Mouse (Mus musculus) bone marrow macrophage, adult 2 months (primary cell): ENCODE data around the gene Nr2e3. TPM values are rescaled to one million over a fixed set of nuclear protein-coding genes. Genes with fewer than 3 reads are reported as not detected.
A peak's percentile ranks its signal among the peaks of the same experiment; 100 is the strongest.
"Not testable (repeated sequence)": the region's sequence is repeated elsewhere in the genome, so short reads cannot be mapped to it uniquely, and the experiment has no call there.

Experiments used
- H3K27ac ChIP-seq: 2 replicates; pipeline ENCODE4 v1.5.1; 2012; ENCODE audit warnings: low read depth, low read length; ENCODE audit not compliant: insufficient read depth
- H3K4me1 ChIP-seq: 2 replicates; pipeline ENCODE4 v1.6.1; 2012; ENCODE audit warnings: low read length; ENCODE audit not compliant: control insufficient read depth, insufficient read depth
- H3K4me3 ChIP-seq: 2 replicates; pipeline ENCODE4 v1.5.1; 2012; ENCODE audit warnings: mild to moderate bottlenecking, low read length, moderate library complexity; ENCODE audit not compliant: insufficient read depth
- CTCF ChIP-seq: IDR thresholded peaks from 2 replicates; pipeline ENCODE4 v1.5.1; 2012; ENCODE audit warnings: low read depth, mild to moderate bottlenecking, low read length, moderate library complexity
- POLR2A ChIP-seq: IDR thresholded peaks from 2 replicates; pipeline ENCODE4 v1.6.1; 2012; ENCODE audit warnings: mild to moderate bottlenecking, low read depth, low read length, borderline replicate concordance
- polyA plus RNA-seq: library from polyadenylated mRNA; stranded (reverse); fragments of >200 nt; gene quantifications from 2 replicates; pipeline ENCODE4 v1.2.4, GENCODE M21; 2012; ENCODE audit not compliant: missing spikeins, insufficient read depth, insufficient read length

Gene Nr2e3
- polyA plus RNA-seq, 1 experiment = not detected

DNA sequence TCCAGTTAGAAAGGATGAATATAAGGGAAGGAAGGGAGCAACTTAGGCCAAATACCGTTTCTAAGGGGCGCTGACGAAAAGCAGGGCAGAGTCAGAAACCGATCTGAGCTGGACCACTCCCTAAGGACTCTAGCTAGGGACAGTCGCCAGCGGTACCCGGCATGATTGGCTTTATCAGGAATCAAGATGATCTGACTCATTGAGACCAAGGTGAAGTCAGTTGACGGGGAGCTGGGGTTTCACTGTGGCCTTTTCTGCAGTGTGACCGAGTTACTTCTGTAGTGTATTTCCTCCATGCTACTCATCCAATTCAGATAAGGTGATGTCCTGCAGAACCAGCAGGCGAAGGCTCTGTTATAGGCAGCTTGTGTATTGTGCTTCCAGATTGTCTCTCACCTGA, 4.6 kb upstream of the Nr2e3 start:
- no peak overlapping the region for H3K4me3 ChIP-seq
- H3K4me1 ChIP-seq = no peaks in the 10 kb centered on the region
- TF ChIP-seq POLR2A = no peak
- TF ChIP-seq CTCF = no peak
- H3K27ac ChIP-seq = no peak overlapping the region

DNA sequence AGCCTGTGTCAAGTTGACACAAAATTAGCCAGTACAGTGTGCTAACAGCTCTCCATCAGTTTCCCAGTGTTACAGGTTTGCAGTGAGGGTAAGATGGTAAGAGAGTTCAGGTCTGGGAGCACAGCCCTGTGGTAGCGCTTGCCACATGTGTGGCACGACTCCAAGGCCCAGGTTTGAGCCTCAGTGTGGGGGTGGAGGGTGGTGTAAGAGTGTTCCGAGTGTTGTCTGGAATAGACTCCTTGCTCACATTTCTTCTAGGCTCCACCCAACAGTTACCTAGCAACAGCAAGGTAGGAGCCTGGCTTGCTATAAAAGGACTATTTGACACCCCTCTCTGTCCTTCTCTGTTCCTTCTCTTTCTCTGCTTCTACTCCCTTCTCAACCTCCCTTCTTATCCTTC, 3.9 kb upstream of the Nr2e3 start:
- no peak overlapping the region for H3K27ac ChIP-seq
- no peaks in the 10 kb centered on the region for H3K4me1 ChIP-seq
- no peak overlapping the region for H3K4me3 ChIP-seq
- TF ChIP-seq POLR2A (no peak), CTCF (no peak)

DNA sequence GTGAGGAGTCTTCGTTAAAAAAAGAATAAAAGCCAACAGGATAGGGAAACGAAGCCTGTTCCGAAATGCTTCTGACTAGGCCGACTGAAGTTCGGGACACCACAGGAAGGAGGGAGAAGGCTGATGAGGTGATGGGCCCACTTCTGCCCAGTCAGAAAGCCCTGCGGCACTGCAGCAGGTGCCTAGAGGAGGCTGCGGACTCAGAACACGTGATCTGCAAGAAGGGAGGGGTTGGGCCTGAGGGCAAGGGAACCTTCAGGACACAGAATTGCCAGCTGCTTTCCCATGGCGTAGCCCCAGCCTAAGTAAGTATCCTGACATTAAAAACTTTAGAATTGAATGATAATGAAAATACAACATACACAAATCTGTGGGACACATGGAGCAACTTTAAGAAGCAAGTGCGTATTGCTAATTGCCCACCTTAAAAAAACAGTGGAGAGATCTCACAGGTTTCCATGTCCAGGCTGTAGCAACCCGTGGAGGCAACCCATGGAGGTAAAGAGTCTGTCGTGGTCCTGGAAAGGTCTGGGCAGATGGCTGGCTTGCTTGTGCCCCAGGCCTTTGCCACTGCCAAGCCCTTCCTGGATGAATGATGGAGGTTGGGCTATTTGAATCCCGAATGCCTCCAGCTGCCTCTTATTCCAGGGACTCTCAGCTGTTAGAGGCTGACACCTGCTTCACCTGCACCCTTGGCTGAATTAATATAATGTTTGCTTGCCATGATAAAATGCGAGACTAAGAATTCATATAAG, 919 bp upstream of the Nr2e3 start:
- no peak overlapping the region for H3K4me3 ChIP-seq
- TF ChIP-seq POLR2A (no peak), CTCF (no peak)
- H3K4me1 ChIP-seq = no peaks in the 10 kb centered on the region
- no peak overlapping the region for H3K27ac ChIP-seq

DNA sequence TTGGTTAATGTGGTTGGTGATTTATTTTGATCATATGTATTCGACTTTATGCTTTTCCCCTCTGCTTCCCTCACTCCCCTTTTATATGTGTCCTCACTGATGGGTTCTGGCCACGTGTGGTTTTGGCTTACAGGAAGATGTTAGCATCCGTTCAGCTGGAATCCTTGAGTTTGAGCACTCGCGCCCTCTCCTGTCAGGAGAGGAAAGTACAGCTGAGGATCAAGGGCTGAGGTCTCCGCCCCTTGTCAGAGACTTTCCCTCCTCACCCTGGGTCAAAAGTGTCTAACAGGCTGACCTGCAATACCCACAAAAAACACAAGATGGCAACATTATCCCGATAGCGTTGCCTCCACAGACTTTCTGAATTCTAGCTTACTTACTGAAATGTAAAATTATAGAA, 1.2 kb downstream of the Nr2e3 start:
- Histone ChIP-seq H3K4me1 (no peaks in the 10 kb centered on the region), H3K4me3 (no peak overlapping the region), H3K27ac (no peak overlapping the region)
- TF ChIP-seq POLR2A = no peak
- peak; percentile 54 for TF ChIP-seq CTCF

- not testable (repeated sequence) for H3K27ac ChIP-seq, H3K4me1 ChIP-seq, H3K4me3 ChIP-seq
Measured at GRCm38 (mm10) chr9:59958115-59958514, 2.3 kb downstream of the Nr2e3 start.

- no peak overlapping the region for H3K27ac ChIP-seq
- H3K4me3 ChIP-seq = no peak overlapping the region
- no peak for TF ChIP-seq CTCF
- TF ChIP-seq POLR2A = no peak
- no peaks in the 10 kb centered on the region for H3K4me1 ChIP-seq
Measured at GRCm38 (mm10) chr9:59956496-59956895, 4.0 kb downstream of the Nr2e3 start.

DNA sequence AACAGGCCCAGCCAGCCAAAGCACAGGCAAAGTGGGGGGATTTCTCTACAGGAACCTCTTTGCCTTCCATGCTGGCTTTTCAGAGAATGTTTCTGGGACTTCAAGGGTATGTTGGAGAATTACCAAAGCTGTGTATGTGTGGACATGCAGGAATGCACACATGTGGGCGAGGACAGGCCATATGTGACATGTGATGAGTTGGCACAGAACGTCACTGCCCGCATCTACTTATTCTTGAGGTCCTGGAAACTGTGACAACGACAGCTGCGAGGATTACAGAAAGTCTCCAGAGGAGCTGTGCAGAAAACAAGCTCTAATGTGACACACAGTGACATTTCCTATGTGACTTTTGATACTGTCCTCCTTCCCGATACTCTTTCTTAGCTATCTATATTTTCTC, 4.8 kb downstream of the Nr2e3 start:
- Histone ChIP-seq H3K4me3 (no peak overlapping the region), H3K4me1 (no peaks in the 10 kb centered on the region), H3K27ac (no peak overlapping the region)
- no peak for TF ChIP-seq POLR2A
- TF ChIP-seq CTCF = no peak

- H3K27ac ChIP-seq = no peak overlapping the region
- no peaks in the 10 kb centered on the region for H3K4me1 ChIP-seq
- H3K4me3 ChIP-seq = no peak overlapping the region
- no peak for TF ChIP-seq CTCF
- no peak for TF ChIP-seq POLR2A
Measured at GRCm38 (mm10) chr9:59955199-59955598, 5.3 kb downstream of the Nr2e3 start.

DNA sequence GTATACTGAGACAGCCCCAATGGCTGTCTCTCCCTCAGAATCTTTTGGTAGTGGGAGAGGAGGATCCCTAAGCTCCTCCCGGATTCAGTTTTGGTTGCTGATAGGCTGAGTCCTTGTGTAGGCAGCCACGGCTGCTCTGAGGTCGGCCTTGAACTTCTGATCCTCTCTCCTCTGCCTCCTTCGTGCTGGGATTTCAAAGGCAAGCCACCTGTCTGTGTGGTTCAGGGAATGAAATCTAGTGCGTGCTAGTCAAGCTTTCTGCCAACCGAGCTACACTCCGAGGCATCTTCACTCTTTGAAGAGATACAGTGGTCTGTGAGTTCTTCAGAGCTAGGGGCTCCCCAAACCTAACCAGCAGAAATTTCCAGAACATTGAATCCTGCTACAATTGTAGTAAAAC, 6.9 kb downstream of the Nr2e3 start:
- TF ChIP-seq CTCF (no peak), POLR2A (no peak)
- Histone ChIP-seq H3K27ac (no peak overlapping the region), H3K4me1 (no peaks in the 10 kb centered on the region), H3K4me3 (no peak overlapping the region)

DNA sequence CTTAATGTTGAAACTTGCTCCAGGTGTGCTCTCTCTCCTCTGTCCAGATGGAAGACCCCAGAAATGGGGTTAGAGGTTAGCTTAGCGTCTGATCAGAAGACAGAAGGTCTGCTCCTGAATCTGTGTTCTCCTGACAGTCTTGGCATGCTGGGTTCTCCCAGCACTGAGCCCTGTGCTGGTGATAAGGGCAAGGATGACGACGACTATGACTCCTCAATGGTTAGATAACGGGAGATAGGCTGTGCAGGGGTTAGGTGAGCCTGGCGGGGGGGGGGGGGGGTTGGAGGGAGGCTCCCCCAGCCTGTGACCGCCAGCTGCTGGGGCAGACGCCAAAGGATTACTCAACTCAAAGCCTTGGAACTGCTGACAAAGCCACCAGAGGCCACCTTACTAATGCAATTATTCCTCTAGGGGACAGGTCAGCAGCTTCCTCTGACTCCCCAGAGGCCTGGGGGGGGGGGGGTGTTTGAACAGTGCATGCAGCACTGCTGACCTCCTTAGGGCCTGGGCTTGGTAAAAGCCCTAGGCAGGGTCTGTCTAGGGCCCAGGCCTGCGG, 7.9 kb downstream of the Nr2e3 start:
- TF ChIP-seq POLR2A (no peak), CTCF (no peak)
- no peaks in the 10 kb centered on the region for H3K4me1 ChIP-seq
- no peak overlapping the region for H3K27ac ChIP-seq
- H3K4me3 ChIP-seq = no peak overlapping the region
